Mouse (Mus musculus) embryonic fibroblast, embryonic 13.5 days (primary cell): Measurements from ENCODE around the gene Tsacc.
"Not testable (repeated sequence)": the region's sequence is repeated elsewhere in the genome, so short reads cannot be mapped to it uniquely, and the experiment has no call there.

Experiments
- CTCF ChIP-seq: IDR thresholded peaks from 2 replicates; pipeline ENCODE4 v1.5.1; 2011; ENCODE audit warnings: mild to moderate bottlenecking, control low read depth, low read length, moderate library complexity, borderline replicate concordance; ENCODE audit not compliant: insufficient read depth
- POLR2A ChIP-seq: IDR thresholded peaks from 2 replicates; pipeline ENCODE4 v1.6.1; 2011; ENCODE audit warnings: low read depth, mild to moderate bottlenecking, control low read depth, low read length, moderate library complexity

DNA sequence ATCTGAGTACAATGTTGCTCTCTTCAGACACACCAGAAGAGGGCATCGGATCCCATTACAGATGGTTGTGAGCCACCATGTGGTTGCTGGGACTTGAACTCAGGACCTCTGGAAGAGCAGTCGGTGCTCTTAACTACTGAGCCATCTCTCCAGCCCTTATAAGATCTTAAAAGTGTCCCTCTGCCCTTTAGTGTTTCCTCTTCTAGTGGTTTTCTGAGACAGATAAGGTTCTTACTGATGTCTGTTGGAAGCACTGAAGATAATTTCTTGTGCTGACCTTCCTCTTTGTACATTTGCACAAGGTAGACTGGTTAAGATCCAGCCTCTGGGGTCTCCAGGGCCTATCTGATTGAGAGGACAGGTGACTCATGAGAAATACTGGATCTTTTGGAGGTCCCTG lies 25.5 kb downstream of the Tsacc start:
- TF ChIP-seq POLR2A, CTCF: not testable (repeated sequence)
